Mouse (Mus musculus): Measurements from ENCODE around the gene Tmprss13.
A peak's percentile ranks its signal among the peaks of the same experiment; 100 is the strongest.

Gene Tmprss13

GRCm38 (mm10) chr9:45337406-45337805 lies 18.5 kb downstream of the Tmprss13 start:
- no peak for DNase-seq

- no peak for DNase-seq
Observed at GRCm38 (mm10) chr9:45343066-45343465, 24.2 kb downstream of the Tmprss13 start.

- DNase-seq, result peak; percentile 68
Observed at GRCm38 (mm10) chr9:45345516-45345915, 26.6 kb downstream of the Tmprss13 start.

- no peak for DNase-seq
Observed at GRCm38 (mm10) chr9:45346276-45346675, 27.4 kb downstream of the Tmprss13 start.

GRCm38 (mm10) chr9:45348560-45348959 lies 29.7 kb downstream of the Tmprss13 start:
- DNase-seq, result no peak

- no peak for DNase-seq
Observed at GRCm38 (mm10) chr9:45349181-45349580, 30.3 kb downstream of the Tmprss13 start.

- DNase-seq, result no peak
Observed at GRCm38 (mm10) chr9:45349851-45350250, 31.0 kb downstream of the Tmprss13 start.

- DNase-seq, result no peak
Observed at GRCm38 (mm10) chr9:45355192-45355591, 36.3 kb downstream of the Tmprss13 start.

GRCm38 (mm10) chr9:45358356-45358755 lies 39.5 kb downstream of the Tmprss13 start:
- DNase-seq, result peak; percentile 27

- DNase-seq, result no peak
Observed at GRCm38 (mm10) chr9:45362051-45362461, 43.2 kb downstream of the Tmprss13 start.

- no peak for DNase-seq
Observed at GRCm38 (mm10) chr9:45363639-45364214, 44.8 kb downstream of the Tmprss13 start.

- no peak for DNase-seq
Observed at GRCm38 (mm10) chr9:45367716-45368115, 48.8 kb downstream of the Tmprss13 start.

GRCm38 (mm10) chr9:45368341-45368901 lies 49.5 kb downstream of the Tmprss13 start:
- DNase-seq, result peak; percentile 29

- peak; percentile 86 for DNase-seq
Observed at GRCm38 (mm10) chr9:45370117-45370561, 51.2 kb downstream of the Tmprss13 start, which contains the start of gene Fxyd6. TSS of gene Fxyd6 (plus strand) at chr9:45370185.

- no peak for DNase-seq
Observed at GRCm38 (mm10) chr9:45370616-45371336, 51.9 kb downstream of the Tmprss13 start.

GRCm38 (mm10) chr9:45371337-45371707 lies 52.4 kb downstream of the Tmprss13 start:
- peak; percentile 74 for DNase-seq

GRCm38 (mm10) chr9:45373896-45374295 lies 55.0 kb downstream of the Tmprss13 start:
- no peak for DNase-seq

GRCm38 (mm10) chr9:45374988-45375502 lies 56.1 kb downstream of the Tmprss13 start:
- no peak for DNase-seq

GRCm38 (mm10) chr9:45376427-45376826 lies 57.5 kb downstream of the Tmprss13 start:
- no peak for DNase-seq

- DNase-seq, result no peak
Observed at GRCm38 (mm10) chr9:45376883-45377282, 58.0 kb downstream of the Tmprss13 start.

GRCm38 (mm10) chr9:45380411-45381251 lies 61.7 kb downstream of the Tmprss13 start:
- DNase-seq, result no peak

- DNase-seq, result no peak
Observed at GRCm38 (mm10) chr9:45382336-45382735, 63.4 kb downstream of the Tmprss13 start.

- no peak for DNase-seq
Observed at GRCm38 (mm10) chr9:45382834-45383233, 63.9 kb downstream of the Tmprss13 start.

All from embryo, embryonic 11 days (tissue).